In genomic region chr16:65715631-65716030, GRCm38 (mm10) we compare ENCODE assay signal across 12 mouse cellular contexts.
DNase-seq lines count a peak whose midpoint lies in the region; ATAC-seq and TF ChIP-seq lines count a peak whose summit lies in the region.
"Had no signal": no experiment of that assay in that cellular context is flagged by ENCODE, and none has a peak within 500 bp of the region (broad histone marks: within the 10 kb centered on the region; RNA-seq: fewer than 3 reads in every experiment).

No protein-coding gene starts in this region.

- H3K27ac ChIP-seq in embryonic facial prominence, embryonic 11.5 days (replicated peaks; ENCODE audit: low read depth, low read length), result no peak overlapping the region
- H3K27ac ChIP-seq in embryonic facial prominence, embryonic 10.5 days (replicated peaks), result no peak overlapping the region
- H3K27ac ChIP-seq in layer of hippocampus, adult 2 months, result no peak overlapping the region
- H3K27ac ChIP-seq: hindbrain, embryonic 15.5 days; lung, embryonic 15.5 days had no signal

- no peak for ATAC-seq in embryonic facial prominence, embryonic 11.5 days (replicated peaks; ENCODE audit: insufficient number of reproducible peaks, low FRiP score, low TSS enrichment, low read depth)

- no peak overlapping the region for H3K9ac ChIP-seq in embryonic facial prominence, embryonic 11.5 days (replicated peaks; ENCODE audit: low read length)
- H3K9ac ChIP-seq: hindbrain, embryonic 15.5 days; lung, embryonic 15.5 days had no signal

- no peak overlapping the region for H3K4me3 ChIP-seq in embryonic facial prominence, embryonic 11.5 days (ENCODE audit: low read depth, low read length)
- H3K4me3 ChIP-seq in embryonic facial prominence, embryonic 10.5 days, result no peak overlapping the region
- no peak overlapping the region for H3K4me3 ChIP-seq in layer of hippocampus, adult 2 months
- H3K4me3 ChIP-seq: hindbrain, embryonic 15.5 days; lung, embryonic 15.5 days had no signal

- peak; percentile 74 for TF ChIP-seq CTCF in layer of hippocampus, adult 2 months (conservative IDR thresholded peaks at IDR 0.05)

- DNase-seq in embryonic facial prominence, embryonic 11.5 days (ENCODE audit: low spot score), result peak; percentile 15
- no peak for DNase-seq in embryonic facial prominence, embryonic 10.5 days (ENCODE audit: low spot score)
- DNase-seq in layer of hippocampus, adult 2 months (ENCODE audit: low spot score in 2 of 2), result no peak
- no peak for DNase-seq in layer of hippocampus, postnatal 25 days (ENCODE audit: extremely low spot score in 1 of 2, low spot score in 1 of 2)
- DNase-seq in 3T3-L1 (ENCODE audit: low read depth, low spot score) (peak; percentile 65), ZHBTc4 (ENCODE audit: low read depth, low spot score) (peak; percentile 13)
- no peak for DNase-seq in spleen, postnatal 4 days (ENCODE audit: low spot score in 2 of 2)
- no peak for DNase-seq in layer of hippocampus, adult 18-20 months (ENCODE audit: low spot score in 2 of 2)
- DNase-seq: kidney, postnatal 14 days; thymus, postnatal 14 days had no signal

- no peaks in the 10 kb centered on the region for H3K36me3 ChIP-seq in embryonic facial prominence, embryonic 11.5 days (replicated peaks; ENCODE audit: control insufficient read depth, insufficient read depth, low read depth, low read length)
- no peaks in the 10 kb centered on the region for H3K36me3 ChIP-seq in embryonic facial prominence, embryonic 10.5 days (replicated peaks)
- H3K36me3 ChIP-seq: hindbrain, embryonic 15.5 days; lung, embryonic 15.5 days had no signal

- H3K27me3 ChIP-seq in embryonic facial prominence, embryonic 11.5 days (ENCODE audit: control insufficient read depth, insufficient read depth, low read length), result no peaks in the 10 kb centered on the region
- H3K27me3 ChIP-seq in embryonic facial prominence, embryonic 10.5 days (replicated peaks; ENCODE audit: low read depth, poor library complexity, severe bottlenecking), result no peaks in the 10 kb centered on the region
- H3K27me3 ChIP-seq: hindbrain, embryonic 15.5 days; lung, embryonic 15.5 days had no signal

- H3K4me1 ChIP-seq in embryonic facial prominence, embryonic 11.5 days (ENCODE audit: control insufficient read depth, insufficient read depth, low read length), result no peaks in the 10 kb centered on the region
- H3K4me1 ChIP-seq in embryonic facial prominence, embryonic 10.5 days, result no peaks in the 10 kb centered on the region
- H3K4me1 ChIP-seq: hindbrain, embryonic 15.5 days; lung, embryonic 15.5 days had no signal

- no peaks in the 10 kb centered on the region for H3K9me3 ChIP-seq in embryonic facial prominence, embryonic 11.5 days (replicated peaks; ENCODE audit: control insufficient read depth, low read length)
- no peaks in the 10 kb centered on the region for H3K9me3 ChIP-seq in embryonic facial prominence, embryonic 10.5 days
- H3K9me3 ChIP-seq: hindbrain, embryonic 15.5 days; lung, embryonic 15.5 days had no signal

- H3K4me2 ChIP-seq in embryonic facial prominence, embryonic 11.5 days (ENCODE audit: low read depth, low read length), result no peak overlapping the region
- H3K4me2 ChIP-seq: hindbrain, embryonic 15.5 days; lung, embryonic 15.5 days had no signal

Comparison
In these comparisons a context has a peak if more than half of its experiments do, and no peak if none do; other contexts are left out.
1. DNase-seq: peak in embryonic facial prominence, embryonic 11.5 days (single experiment), 3T3-L1 (single experiment) and ZHBTc4 (single experiment); none in embryonic facial prominence, embryonic 10.5 days (single experiment), layer of hippocampus, adult 2 months (0 of 2), layer of hippocampus, postnatal 25 days (0 of 2), spleen, postnatal 4 days (0 of 2) and layer of hippocampus, adult 18-20 months (0 of 2).